Comparison of ENCODE assay signal across 34 mouse cellular contexts in genomic region chr5:147302746-147303400, GRCm38 (mm10). TPM values are rescaled to one million over a fixed set of nuclear protein-coding genes. Genes with fewer than 3 reads are reported as not detected.
DNase-seq lines count a peak whose midpoint lies in the region; ATAC-seq and TF ChIP-seq lines count a peak whose summit lies in the region.
"Had no signal": no experiment of that assay in that cellular context is flagged by ENCODE, and none has a peak within 500 bp of the region (broad histone marks: within the 10 kb centered on the region; RNA-seq: fewer than 3 reads in every experiment).

No protein-coding gene starts in this region.

- TF ChIP-seq CTCF in liver, postnatal 0 days (IDR thresholded peaks at IDR 0.05; ENCODE audit: low read depth), result no peak

- H3K36me3 ChIP-seq in forebrain, embryonic 10.5 days (replicated peaks), result no peaks in the 10 kb centered on the region
- no peaks in the 10 kb centered on the region for H3K36me3 ChIP-seq in forebrain, embryonic 13.5 days (ENCODE audit: poor library complexity, severe bottlenecking)
- no peaks in the 10 kb centered on the region for H3K36me3 ChIP-seq in liver, postnatal 0 days (replicated peaks; ENCODE audit: insufficient read depth, low read length)
- no peaks in the 10 kb centered on the region for H3K36me3 ChIP-seq in ES-E14 (ENCODE audit: control insufficient read depth, insufficient read depth, low read length, poor library complexity, severe bottlenecking)
- H3K36me3 ChIP-seq in intestine, embryonic 16.5 days (ENCODE audit: control insufficient read depth, insufficient read depth, low read length), result no peaks in the 10 kb centered on the region
- H3K36me3 ChIP-seq: G1E; heart, embryonic 10.5 days; limb, embryonic 12.5 days; lung, embryonic 15.5 days had no signal

- in situ Hi-C loops in ES-E14 (cut with MboI; ENCODE audit: low sequenced_read_pairs in 2 of 2, unreplicated experiment in 2 of 2), result loop anchor here in 1 of 2 experiments (10.0 kb wide), 1 partner anchor 108 kb away; no protein-coding TSS in a partner anchor

- H3K27me3 ChIP-seq in forebrain, embryonic 10.5 days (ENCODE audit: poor library complexity, severe bottlenecking), result peaks cover 100% of the 10 kb centered on the region
- H3K27me3 ChIP-seq in forebrain, embryonic 13.5 days, result peaks cover 100% of the 10 kb centered on the region
- peaks cover 97% of the 10 kb centered on the region for H3K27me3 ChIP-seq in liver, postnatal 0 days (ENCODE audit: insufficient read depth, low read length)
- peaks cover 58% of the 10 kb centered on the region for H3K27me3 ChIP-seq in intestine, embryonic 16.5 days (replicated peaks; ENCODE audit: control insufficient read depth, insufficient read depth, low read length)

- no peak for ATAC-seq in forebrain, embryonic 13.5 days
- ATAC-seq in liver, postnatal 0 days, result no peak
- no peak for ATAC-seq in intestine, embryonic 16.5 days
- ATAC-seq: CD4-positive, CD25-positive, alpha-beta regulatory T cell, adult 4 months; Patski had no signal

- WGBS in forebrain, embryonic 10.5 days, result 4% methylated on average over 13 of the region's 13 CpGs
- WGBS in forebrain, embryonic 13.5 days, result 2% methylated on average over 13 of the region's 13 CpGs
- WGBS in liver, postnatal 0 days (ENCODE audit: insufficient replicate concordance), result 10% methylated on average over 13 of the region's 13 CpGs
- 7% methylated on average over 13 of the region's 13 CpGs for WGBS in intestine, embryonic 16.5 days

- no peak overlapping the region for H3K9ac ChIP-seq in forebrain, embryonic 13.5 days
- H3K9ac ChIP-seq in liver, postnatal 0 days (replicated peaks), result no peak overlapping the region
- H3K9ac ChIP-seq in ES-E14 (ENCODE audit: insufficient read depth, low read depth, low read length, poor library complexity, severe bottlenecking), result no peak overlapping the region
- H3K9ac ChIP-seq in intestine, embryonic 16.5 days (ENCODE audit: low read depth, low read length), result peak overlapping the region; percentile 92
- H3K9ac ChIP-seq: limb, embryonic 12.5 days; liver, embryonic 14.5 days; lung, embryonic 15.5 days had no signal

- no peak overlapping the region for H3K4me3 ChIP-seq in forebrain, embryonic 10.5 days
- no peak overlapping the region for H3K4me3 ChIP-seq in forebrain, embryonic 13.5 days
- no peak overlapping the region for H3K4me3 ChIP-seq in liver, postnatal 0 days (ENCODE audit: low read depth, low read length)
- no peak overlapping the region for H3K4me3 ChIP-seq in ES-E14 (ENCODE audit: insufficient read depth in 1 of 2, low read depth in 1 of 2, low read length in 2 of 2, poor library complexity in 1 of 2, severe bottlenecking in 1 of 2)
- peak overlapping the region; percentile 68 for H3K4me3 ChIP-seq in intestine, embryonic 16.5 days (ENCODE audit: low read length)
- H3K4me3 ChIP-seq: heart, embryonic 10.5 days; limb, embryonic 12.5 days; lung, embryonic 15.5 days; megakaryocyte, embryonic 14.5 days had no signal

- no peaks in the 10 kb centered on the region for H3K9me3 ChIP-seq in forebrain, embryonic 10.5 days
- H3K9me3 ChIP-seq in forebrain, embryonic 13.5 days (replicated peaks), result no peaks in the 10 kb centered on the region
- no peaks in the 10 kb centered on the region for H3K9me3 ChIP-seq in liver, postnatal 0 days (ENCODE audit: low read length)
- no peaks in the 10 kb centered on the region for H3K9me3 ChIP-seq in ES-E14 (ENCODE audit: control insufficient read depth, insufficient read depth, low read depth, low read length)
- no peaks in the 10 kb centered on the region for H3K9me3 ChIP-seq in intestine, embryonic 16.5 days (ENCODE audit: control insufficient read depth, low read length)
- H3K9me3 ChIP-seq: heart, embryonic 10.5 days; limb, embryonic 12.5 days; lung, embryonic 15.5 days had no signal

- peaks cover 44% of the 10 kb centered on the region for H3K4me1 ChIP-seq in forebrain, embryonic 10.5 days
- H3K4me1 ChIP-seq in forebrain, embryonic 13.5 days, result peaks cover 19% of the 10 kb centered on the region
- peaks cover 17% of the 10 kb centered on the region for H3K4me1 ChIP-seq in liver, postnatal 0 days (ENCODE audit: insufficient read depth)
- peaks cover 0 to 14% of the 10 kb centered on the region in 2 experiments; a peak in 2 of 4 replicates for H3K4me1 ChIP-seq in ES-E14 (ENCODE audit: control insufficient read depth in 2 of 2, insufficient read depth in 2 of 2, low read length in 2 of 2, poor library complexity in 1 of 2)
- H3K4me1 ChIP-seq in intestine, embryonic 16.5 days (ENCODE audit: control insufficient read depth, insufficient read depth, low read length), result peaks cover 8% of the 10 kb centered on the region; the same call in 1 of the 2 replicates

- no peak overlapping the region for H3K4me2 ChIP-seq in forebrain, embryonic 13.5 days
- no peak overlapping the region for H3K4me2 ChIP-seq in liver, postnatal 0 days (ENCODE audit: low read depth, low read length)
- peak overlapping the region; percentile 69 for H3K4me2 ChIP-seq in intestine, embryonic 16.5 days (ENCODE audit: low read depth, low read length)
- H3K4me2 ChIP-seq: limb, embryonic 12.5 days; lung, embryonic 15.5 days had no signal

- no peak for TF ChIP-seq EP300 in liver, postnatal 0 days (IDR thresholded peaks at IDR 0.05; ENCODE audit: low read depth)

- peak; percentile 32 for DNase-seq in forebrain, embryonic 10.5 days (ENCODE audit: extremely low spot score, low spot score)
- DNase-seq in liver, postnatal 0 days, result peak; percentile 12
- no peak for DNase-seq in liver
- DNase-seq in ES-E14 (ENCODE audit: low read depth, low spot score), result no peak
- no peak for DNase-seq in cerebellum, adult 9-11 months
- DNase-seq: adrenal gland, adult 8-10 months; cerebellum, adult 18-20 months; cerebellum, postnatal 25 days; gastrocnemius, postnatal 36 days; kidney, adult 9 months; kidney, postnatal 14 days; lung, postnatal 36 days had no signal

- no peak overlapping the region for H3K27ac ChIP-seq in forebrain, embryonic 10.5 days
- no peak overlapping the region for H3K27ac ChIP-seq in forebrain, embryonic 13.5 days
- H3K27ac ChIP-seq in liver, postnatal 0 days (ENCODE audit: low read depth), result no peak overlapping the region
- H3K27ac ChIP-seq in ES-E14 (ENCODE audit: insufficient read depth, low read depth, low read length, poor library complexity, severe bottlenecking), result no peak overlapping the region
- peak overlapping the region; percentile 80 for H3K27ac ChIP-seq in intestine, embryonic 16.5 days (ENCODE audit: low read length)
- H3K27ac ChIP-seq: heart, embryonic 10.5 days; limb, embryonic 12.5 days; liver, embryonic 14.5 days; lung, embryonic 15.5 days had no signal

TF ChIP-seq in ES-E14, 5 proteins besides CTCF, POLR2A, EP300 and RAD21:
- no peak for TF ChIP-seq ZC3H11A (IDR thresholded peaks at IDR 0.05; ENCODE audit: borderline replicate concordance, low read depth, low read length)
- peak; percentile 94 for TF ChIP-seq CHD2 (IDR thresholded peaks at IDR 0.05; ENCODE audit: low read depth, low read length)
TF ChIP-seq in ES-E14: peak in this region for 1.

RNA-seq across cellular contexts. Expression of gene Cdx2, which starts 4.2 kb away (rescaled TPM):
- not detected in 2 replicates for polyA plus RNA-seq in forebrain, embryonic 10.5 days (2016; fragmentation: Nextera tagmentation; extraction: Ambion mirVana)
- polyA plus RNA-seq in forebrain, embryonic 13.5 days (2015; fragmentation: Nextera tagmentation; extraction: Ambion mirVana), result not detected in 2 replicates
- polyA plus RNA-seq in liver, postnatal 0 days (2015; fragmentation: Nextera tagmentation; extraction: Ambion mirVana), result not detected in 2 replicates
- total RNA-seq in ES-E14 (2012; rRNA removed), result 2.8 and 5.4 TPM in 2 replicates
- polyA plus RNA-seq in intestine, embryonic 16.5 days (2015; fragmentation: Nextera tagmentation; extraction: Ambion mirVana), result 42.1 and 46.2 TPM in 2 replicates
- total RNA-seq: adrenal gland, adult 8-10 months; G1E; gastrocnemius, adult 18-20 months; gastrocnemius, postnatal 36 days; layer of hippocampus, adult 18-20 months; layer of hippocampus, postnatal 14 days; left cerebral cortex, adult 8-10 months; midbrain, postnatal 0 days; neutrophil, adult 5-6 weeks had no signal
- polyA plus RNA-seq: CD4-positive, CD25-positive, alpha-beta regulatory T cell, adult 4 months; embryonic facial prominence, embryonic 11.5 days; forebrain, embryonic 11.5 days; G1E; heart, embryonic 10.5 days; limb, embryonic 12.5 days; liver, embryonic 14.5 days; lung, embryonic 15.5 days; midbrain, postnatal 0 days; testis, adult 2 months; urinary bladder, adult 2 months had no signal

RNA-seq across cellular contexts. Expression of gene Urad, which starts 19.4 kb away (rescaled TPM):
- polyA plus RNA-seq in forebrain, embryonic 10.5 days (2016; fragmentation: Nextera tagmentation; extraction: Ambion mirVana), result not detected in 2 replicates
- not detected in 2 replicates for polyA plus RNA-seq in forebrain, embryonic 13.5 days (2015; fragmentation: Nextera tagmentation; extraction: Ambion mirVana)
- 35.9 and 38.6 TPM in 2 replicates for polyA plus RNA-seq in liver, postnatal 0 days (2015; fragmentation: Nextera tagmentation; extraction: Ambion mirVana)
- not detected in 2 replicates for total RNA-seq in ES-E14 (2012; rRNA removed)
- polyA plus RNA-seq in intestine, embryonic 16.5 days (2015; fragmentation: Nextera tagmentation; extraction: Ambion mirVana), result 2.6 TPM in 2 replicates
- total RNA-seq: G1E; gastrocnemius, adult 18-20 months; gastrocnemius, postnatal 36 days; hematopoietic stem cell, adult 5-6 weeks; layer of hippocampus, adult 18-20 months; layer of hippocampus, postnatal 14 days; left cerebral cortex, adult 8-10 months; midbrain, postnatal 0 days; neutrophil, adult 5-6 weeks had no signal
- polyA plus RNA-seq: CD4-positive, CD25-positive, alpha-beta regulatory T cell, adult 4 months; embryonic facial prominence, embryonic 11.5 days; forebrain, embryonic 11.5 days; G1E; heart, embryonic 10.5 days; heart, embryonic 16.5 days; limb, embryonic 12.5 days; lung, embryonic 15.5 days; midbrain, postnatal 0 days; Patski; testis, adult 2 months; urinary bladder, adult 2 months had no signal

RNA-seq across cellular contexts. Expression of gene Pdx1, which starts 33.1 kb away (rescaled TPM):
- polyA plus RNA-seq in forebrain, embryonic 10.5 days (2016; fragmentation: Nextera tagmentation; extraction: Ambion mirVana), result not detected in 2 replicates
- polyA plus RNA-seq in forebrain, embryonic 13.5 days (2015; fragmentation: Nextera tagmentation; extraction: Ambion mirVana), result not detected in 2 replicates
- polyA plus RNA-seq in liver, postnatal 0 days (2015; fragmentation: Nextera tagmentation; extraction: Ambion mirVana), result not detected in 2 replicates
- total RNA-seq in ES-E14 (2012; rRNA removed), result 0.09 TPM in 1 of 2 replicates, not detected in the other
- polyA plus RNA-seq in intestine, embryonic 16.5 days (2015; fragmentation: Nextera tagmentation; extraction: Ambion mirVana), result 3.8 and 5.3 TPM in 2 replicates
- total RNA-seq: adrenal gland, adult 8-10 months; G1E; gastrocnemius, adult 18-20 months; gastrocnemius, postnatal 36 days; hematopoietic stem cell, adult 5-6 weeks; layer of hippocampus, adult 18-20 months; layer of hippocampus, postnatal 14 days; left cerebral cortex, adult 8-10 months; midbrain, postnatal 0 days; neutrophil, adult 5-6 weeks had no signal
- polyA plus RNA-seq: CD4-positive, CD25-positive, alpha-beta regulatory T cell, adult 4 months; embryonic facial prominence, embryonic 11.5 days; forebrain, embryonic 11.5 days; G1E; heart, embryonic 16.5 days; limb, embryonic 12.5 days; lung, embryonic 15.5 days; midbrain, postnatal 0 days; Patski; testis, adult 2 months; urinary bladder, adult 2 months had no signal

Comparison
In these comparisons a context has a peak if more than half of its experiments do, and no peak if none do; other contexts are left out.
1. DNase-seq: peak in forebrain, embryonic 10.5 days (single experiment) and liver, postnatal 0 days (single experiment); none in liver (single experiment), ES-E14 (single experiment) and cerebellum, adult 9-11 months (single experiment).
2. RNA of gene Cdx2, which starts 4.2 kb away (polyA plus RNA-seq): 42.1 to 46.2 TPM in intestine, embryonic 16.5 days; not detected in forebrain, embryonic 13.5 days, not detected in forebrain, embryonic 10.5 days and not detected in liver, postnatal 0 days; every median in the first group is over 10 times any median in the second.
3. RNA of gene Urad, which starts 19.4 kb away (polyA plus RNA-seq): 35.9 to 38.6 TPM in liver, postnatal 0 days; 2.6 TPM in intestine, embryonic 16.5 days, not detected in forebrain, embryonic 10.5 days and not detected in forebrain, embryonic 13.5 days; every median in the first group is over 10 times any median in the second.